Mouse (Mus musculus) heart, adult 11 months (tissue): ENCODE results near the gene Kcna2.
A peak's percentile ranks its signal among the peaks of the same experiment; 100 is the strongest.

Experiments
- DNase-seq: peaks from one replicate; pipeline ENCODE4 v3.0.0; 2022

Gene Kcna2

DNA sequence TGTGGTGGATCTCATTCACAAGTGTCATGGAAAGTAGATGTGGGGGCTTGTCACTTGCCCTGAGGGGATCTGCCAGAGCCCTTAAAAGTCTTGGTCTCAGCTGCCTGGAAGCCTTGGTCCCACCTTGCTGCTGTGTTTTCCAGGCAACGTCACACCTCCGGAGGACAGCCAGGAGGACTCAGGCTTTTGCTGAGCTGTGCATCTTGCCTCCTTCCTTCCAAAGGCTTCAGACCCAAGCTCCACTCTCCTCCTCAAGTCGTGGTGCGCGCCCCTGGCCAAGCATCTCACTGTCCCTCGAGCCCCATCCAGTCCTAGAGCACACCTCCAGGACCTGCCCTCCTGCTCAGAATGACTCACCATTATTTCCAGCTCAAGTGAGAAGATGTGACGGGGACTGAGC, 2.1 kb downstream of the Kcna2 start:
- no peak for DNase-seq

DNA sequence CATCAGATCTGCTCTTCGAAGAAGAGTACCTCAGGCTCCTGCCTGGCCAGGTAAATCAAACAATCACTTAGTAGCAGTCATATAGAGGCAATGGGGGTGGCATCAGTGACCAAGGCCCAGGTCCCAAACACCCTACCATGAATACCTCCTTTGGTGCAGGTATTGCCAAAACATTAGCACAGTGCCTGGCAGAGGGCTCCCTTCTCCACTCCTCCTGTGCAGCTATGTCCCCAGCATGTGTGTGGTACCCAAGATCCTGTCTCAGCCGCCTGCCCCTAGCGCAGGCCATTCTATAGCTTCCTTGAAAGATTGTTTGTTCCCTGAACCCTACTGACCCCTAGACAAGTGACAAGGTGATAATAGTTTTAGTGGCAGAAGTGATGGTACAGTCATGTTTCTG, 2.5 kb downstream of the Kcna2 start:
- no peak for DNase-seq

DNA sequence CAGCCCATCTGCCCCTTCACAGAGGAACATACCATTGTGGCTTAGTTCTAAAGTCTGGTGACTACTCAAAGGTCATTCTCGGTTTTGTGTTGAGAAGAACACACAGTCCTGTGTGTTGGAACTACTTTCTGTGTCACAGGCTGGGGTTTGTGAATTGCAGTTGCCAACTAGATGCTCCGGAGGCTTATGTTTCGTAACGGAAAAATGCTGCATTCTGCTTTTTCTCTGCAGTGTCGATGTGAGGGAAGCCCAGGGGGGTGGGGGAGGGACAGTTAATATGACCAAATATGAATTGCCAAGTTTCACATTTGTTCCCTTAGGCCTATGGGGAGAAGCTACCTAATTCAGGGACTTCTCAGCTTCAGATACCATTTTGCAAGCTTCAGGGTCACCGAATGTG, 5.0 kb downstream of the Kcna2 start:
- peak; percentile 91 for DNase-seq

DNA sequence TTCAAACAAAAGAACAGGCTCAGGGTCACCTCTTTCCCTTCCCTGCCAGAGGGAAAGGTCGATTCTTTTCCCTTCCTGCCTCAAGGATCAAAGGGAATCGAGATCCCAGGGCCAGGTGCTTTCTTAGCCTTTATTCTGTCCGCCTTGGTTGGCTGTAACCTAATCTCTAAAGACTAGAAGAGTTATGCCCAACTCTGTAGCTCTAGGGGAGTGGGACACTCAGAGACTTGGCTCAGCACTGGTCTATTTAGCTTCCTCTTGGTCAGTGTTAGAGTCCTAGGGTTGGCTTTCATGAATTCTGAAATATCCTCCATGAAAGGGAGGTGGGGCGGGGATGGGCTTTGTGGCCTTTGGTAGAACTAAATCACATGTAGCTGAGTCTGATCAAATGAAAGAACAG, 11.6 kb downstream of the Kcna2 start:
- DNase-seq = no peak

DNA sequence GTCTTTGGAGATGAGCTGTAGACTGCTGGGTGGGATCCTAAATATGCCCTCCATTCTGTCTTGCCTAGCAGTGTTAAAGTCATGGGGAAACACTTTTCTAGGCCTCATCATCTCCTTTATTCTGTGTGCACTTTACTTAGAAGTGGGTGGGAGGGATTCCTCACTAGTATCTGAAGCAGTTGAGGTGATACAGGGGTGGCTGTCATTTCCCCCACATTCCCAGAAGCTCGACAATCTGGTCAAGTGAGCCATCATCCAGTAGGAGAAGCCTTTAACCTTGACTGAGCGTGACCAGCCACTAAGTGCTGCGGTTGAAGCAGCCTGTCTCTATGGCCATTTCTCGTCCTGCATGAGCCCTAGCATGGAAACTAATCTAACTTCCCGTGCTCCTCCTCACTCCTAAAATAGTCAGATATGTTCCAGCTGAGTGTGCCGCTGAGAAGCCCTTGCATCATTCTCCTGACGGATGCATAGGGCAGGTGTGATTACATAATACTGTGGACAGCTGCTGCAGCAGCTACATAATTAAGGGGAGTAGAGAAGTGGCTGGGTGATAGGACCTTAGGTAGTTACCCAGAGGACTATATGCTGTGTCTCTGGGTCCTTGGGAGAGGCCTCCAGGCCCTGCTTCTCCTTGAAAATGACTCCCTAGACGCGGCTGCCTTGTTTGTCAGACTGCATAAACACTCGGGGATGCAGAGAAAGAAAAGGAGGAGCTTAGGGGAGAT, 12.2 kb downstream of the Kcna2 start:
- no peak for DNase-seq

DNA sequence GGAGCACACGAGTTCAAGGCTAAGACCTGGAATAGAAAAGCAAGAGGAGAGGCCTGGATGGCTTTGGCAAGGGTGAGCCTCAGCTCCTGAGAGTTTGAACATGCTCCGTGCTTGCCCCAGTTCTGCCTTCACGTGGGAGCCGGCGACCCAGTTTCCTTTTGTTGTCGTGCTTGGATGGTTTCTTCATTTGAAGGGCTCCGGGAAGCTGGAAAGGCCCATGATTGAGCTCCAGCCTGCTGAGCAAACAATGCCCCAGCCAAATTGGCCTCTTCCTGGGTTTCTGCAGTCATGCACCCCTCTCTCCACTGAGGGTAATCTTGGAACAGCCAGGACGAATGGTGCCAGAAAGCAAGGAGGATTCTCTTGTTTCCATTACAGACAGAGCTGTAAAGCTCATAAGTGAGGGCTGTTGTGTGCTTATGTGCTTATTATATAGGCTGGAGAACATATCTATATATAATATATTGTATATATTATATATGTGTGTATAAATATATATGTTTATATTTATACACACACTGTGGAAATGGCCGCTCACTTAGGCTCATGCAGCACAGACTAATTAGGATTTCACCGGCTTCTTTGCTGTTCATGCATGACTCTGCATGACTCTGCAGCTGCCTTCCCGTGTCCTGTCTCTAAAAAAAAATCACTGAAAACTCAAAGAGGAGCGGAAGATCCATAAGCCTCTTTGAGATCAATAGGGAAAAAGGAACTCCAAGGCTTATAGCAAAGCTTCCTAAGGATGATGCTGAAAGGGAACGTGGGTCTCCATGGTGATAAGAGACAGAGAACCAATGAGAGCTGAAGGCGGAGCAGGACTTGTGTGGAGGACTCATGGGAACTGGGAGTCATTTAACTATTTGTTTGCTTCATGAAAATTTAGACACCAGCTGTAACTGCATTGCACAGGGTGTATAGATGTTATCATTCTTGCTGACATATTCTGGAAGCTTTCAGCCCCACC, 13.1 kb downstream of the Kcna2 start:
- peak; percentile 95 for DNase-seq

DNA sequence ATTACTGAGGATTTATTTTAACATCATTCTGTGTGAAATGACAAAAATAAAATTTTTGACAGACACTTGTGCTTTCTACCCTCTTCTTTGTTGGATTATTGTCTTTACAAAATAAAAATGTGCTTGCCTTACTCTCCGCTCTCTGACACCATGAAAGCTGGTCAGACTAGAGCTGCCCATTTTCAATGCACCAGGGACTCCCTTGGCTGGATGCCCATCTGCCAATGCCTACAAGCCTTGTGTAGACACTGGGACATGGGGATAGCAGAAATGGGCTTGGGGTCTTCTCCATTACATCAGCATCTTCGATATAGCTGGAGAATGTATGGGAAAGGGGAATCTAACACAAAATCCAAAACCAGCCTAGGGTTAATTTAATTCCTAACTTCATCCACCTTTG, 14.0 kb downstream of the Kcna2 start:
- DNase-seq = no peak

DNA sequence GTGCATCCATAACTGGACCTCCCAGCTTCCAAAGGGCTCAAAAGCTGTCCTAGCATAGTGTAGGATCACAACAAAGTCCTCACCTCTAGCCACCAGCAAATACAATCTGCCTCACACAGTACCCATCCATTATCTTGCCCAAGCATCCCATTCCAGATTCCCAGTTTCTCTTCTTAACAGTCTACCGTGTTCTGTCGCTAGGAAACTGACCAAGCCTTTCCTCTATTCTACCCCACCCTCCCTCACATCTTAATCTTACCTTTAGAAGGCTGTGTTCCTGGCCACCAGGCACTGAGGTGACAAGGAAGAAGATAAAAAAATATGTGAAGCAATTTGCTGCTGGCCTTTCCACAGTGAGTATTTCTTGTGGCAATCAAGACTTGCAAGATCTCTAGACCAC, 14.8 kb downstream of the Kcna2 start:
- peak; percentile 56 for DNase-seq

DNA sequence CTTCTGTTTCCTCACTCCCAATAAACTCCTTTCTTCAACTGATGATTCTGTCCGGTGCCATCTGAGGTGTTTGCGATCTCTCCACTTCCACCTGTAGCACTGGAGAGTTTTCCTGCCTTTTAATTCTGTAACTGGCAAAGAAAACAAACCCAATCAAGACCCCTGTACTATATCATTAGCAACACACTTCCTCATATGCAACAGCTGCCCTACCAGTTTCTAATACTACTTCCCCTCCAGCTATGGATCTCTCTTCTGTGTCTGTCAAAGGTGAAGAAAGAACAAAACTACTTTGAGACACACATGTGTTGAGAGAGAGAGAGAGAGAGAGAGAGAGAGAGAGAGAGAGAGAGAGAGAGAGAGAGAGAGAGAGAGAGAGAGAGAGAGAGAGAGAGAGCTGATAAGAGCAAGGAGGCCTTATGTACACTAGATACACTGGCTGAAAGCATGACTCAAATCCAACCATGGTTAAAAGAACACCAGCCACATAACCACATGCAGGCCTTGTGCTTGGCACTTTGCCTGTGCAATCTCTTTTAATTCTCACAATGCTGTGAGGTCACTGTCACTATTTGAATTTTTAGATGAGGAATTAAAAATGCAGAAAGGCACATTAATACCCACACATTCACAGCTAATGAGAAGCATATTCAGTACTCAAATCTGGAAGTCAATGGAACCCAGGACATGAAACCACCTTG, 19.1 kb downstream of the Kcna2 start:
- peak; percentile 21 for DNase-seq

DNA sequence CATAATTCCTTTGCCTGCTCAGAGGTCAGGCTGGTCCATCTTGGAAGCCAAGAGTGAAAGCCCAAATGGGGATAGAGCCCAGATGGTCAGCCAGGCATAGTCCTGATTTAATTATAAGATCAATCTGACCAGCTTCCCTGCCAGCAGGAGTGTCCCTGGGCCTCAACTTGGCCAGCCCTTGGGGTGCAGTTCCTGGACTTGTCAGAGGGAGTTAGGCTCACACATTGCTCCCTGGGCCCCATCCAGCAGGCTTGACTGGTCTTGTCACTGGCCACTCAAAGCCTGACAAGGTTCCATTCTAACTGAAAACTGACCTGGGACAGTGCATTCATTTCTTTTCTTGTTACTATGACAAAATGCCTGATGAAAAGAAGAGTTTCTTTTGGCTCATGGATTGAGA, 21.4 kb downstream of the Kcna2 start:
- DNase-seq = peak; percentile 76

DNA sequence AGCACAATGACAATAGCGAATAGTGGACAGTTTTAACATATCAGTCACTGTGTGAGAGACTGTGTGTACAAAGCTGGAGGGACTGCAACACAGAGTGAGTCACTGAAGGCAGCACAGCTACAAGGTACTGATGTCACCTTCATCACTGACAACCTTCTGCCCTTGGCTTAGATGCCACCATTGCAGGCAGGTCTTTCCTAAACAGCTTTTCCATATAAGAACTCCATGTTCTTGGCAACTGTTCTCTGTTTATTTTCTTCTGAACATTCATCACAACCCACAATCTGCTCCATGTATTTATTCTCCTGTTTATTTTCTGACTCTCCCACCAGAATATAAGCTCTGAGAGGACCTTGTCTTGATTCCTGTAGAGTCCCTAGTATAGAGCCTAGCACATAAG, 26.7 kb downstream of the Kcna2 start:
- peak; percentile 80 for DNase-seq

DNA sequence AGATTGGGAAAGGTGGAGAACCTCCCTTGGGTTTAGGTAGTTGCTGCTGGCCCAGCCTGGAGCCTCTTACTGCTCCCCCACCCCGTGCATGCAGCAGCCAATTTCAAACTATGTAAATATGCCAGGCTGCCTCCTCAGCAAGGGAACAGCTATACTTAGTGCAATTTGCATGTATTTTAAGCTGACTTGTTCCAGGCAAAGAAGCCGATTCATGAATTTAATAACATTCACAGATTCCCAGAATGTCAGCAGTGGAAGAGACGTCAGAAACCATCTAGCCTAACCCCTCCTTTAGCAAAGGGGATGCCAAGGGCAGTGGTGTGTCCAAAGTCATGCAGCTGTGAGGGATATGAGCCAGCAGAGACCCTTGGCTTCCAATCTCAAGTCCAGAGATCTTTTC, 27.5 kb downstream of the Kcna2 start:
- DNase-seq = peak; percentile 78

DNA sequence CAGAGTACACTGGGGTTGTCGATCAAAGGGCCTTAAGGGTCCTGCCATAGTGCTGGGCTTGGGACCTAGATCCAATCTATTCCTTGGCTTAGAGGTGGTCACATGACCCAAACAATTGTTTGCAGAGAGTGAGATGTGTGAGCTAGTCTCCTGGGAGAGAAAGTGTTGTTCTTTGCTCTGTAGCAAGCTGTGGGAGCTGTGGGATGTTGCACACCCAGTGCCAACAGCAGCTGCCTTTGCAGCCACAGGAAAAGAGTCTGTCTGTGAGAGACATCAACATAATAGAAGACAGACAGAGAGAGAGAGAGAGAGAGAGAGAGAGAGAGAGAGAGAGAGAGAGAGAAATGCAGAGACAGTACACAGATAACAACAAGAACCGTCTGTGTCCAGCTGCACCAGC, 28.3 kb downstream of the Kcna2 start:
- DNase-seq = peak; percentile 42

DNA sequence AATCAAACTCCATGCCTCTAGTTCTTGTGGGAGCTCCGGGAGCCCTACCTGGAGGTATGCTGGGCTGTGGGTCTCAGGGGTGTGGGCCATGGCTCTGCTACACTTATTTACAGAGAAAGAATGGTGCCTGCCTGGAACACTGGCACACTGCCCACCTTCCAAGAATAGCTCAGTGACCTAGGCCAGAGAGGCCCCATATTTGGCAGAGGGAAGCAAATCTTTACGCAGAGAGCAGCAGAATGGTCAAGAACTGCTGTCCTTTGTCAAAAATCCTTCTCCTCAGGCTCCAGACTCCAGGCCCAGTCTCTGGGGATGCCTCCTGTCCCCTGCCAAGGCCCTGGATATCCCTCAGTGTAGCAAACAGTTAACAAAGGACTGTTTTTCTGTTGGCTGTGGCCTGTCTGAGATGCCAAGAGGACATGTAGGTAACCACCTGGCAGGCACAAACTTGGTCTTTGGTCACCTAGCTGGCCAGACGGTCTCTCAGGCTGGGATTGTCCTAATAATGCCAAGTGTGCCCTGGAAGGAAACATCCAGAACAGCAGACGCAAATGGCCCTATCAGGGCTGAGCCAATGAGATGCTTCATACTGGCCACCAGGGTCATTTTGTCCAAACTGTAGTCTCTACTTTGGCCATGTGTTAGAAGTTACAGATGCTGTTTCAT, 29.8 kb downstream of the Kcna2 start:
- DNase-seq = peak; percentile 95

DNA sequence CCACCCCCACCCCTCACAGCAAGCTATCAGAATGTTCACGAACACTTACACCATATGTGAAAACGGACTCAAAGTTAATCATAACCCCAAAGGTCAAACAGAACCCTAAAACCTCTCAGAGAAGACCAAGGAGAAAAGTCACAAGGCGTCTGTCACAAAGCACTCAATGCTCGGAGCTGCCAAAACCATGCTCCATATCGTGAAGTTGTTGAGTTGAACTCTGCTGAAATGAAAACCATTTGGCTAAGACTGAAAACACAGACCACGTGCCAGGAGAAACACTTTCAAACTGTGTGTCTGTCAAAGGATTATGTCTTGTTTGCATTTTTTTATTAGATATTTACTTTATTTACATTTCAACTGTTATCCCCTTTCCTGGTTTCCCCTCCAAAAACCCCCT, 30.9 kb downstream of the Kcna2 start:
- peak; percentile 42 for DNase-seq

DNA sequence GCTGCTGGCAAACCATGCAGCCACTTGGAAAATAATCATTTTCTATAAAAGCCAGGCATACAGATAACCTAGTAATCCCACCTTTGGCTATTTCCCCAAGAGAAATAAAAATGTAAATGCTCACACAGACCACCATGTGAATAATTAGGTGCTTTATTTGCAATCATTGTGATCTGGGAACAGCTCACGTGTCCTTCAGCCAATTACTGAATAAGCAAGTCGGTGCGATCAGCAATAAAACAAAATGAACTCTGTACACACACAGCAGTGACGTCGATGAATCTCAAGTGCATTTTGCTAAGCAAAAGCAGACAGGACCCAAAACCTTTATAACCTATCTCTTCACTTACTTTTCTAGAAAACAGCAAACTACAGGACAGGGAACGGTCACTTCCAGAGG, 31.7 kb downstream of the Kcna2 start:
- peak; percentile 39 for DNase-seq

DNA sequence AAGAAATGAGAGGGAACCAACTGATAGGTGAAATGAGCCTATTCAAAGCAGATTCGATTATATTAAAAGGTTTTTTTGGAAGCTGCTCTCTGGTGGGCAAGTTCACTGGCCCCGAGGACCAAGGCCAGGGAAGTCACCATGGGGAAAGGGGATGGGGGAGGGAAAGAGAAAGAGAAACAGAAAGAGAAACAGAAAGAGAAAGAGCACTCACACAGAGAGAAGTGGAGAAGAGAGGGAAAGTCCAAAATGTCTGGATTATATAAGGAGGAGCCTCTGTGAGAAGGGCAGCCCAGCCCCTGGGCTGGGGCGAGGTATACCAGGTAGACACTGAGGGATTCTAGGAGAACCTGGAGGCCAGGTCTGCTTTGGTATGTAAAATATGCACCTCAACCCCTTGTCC, 33.5 kb downstream of the Kcna2 start:
- DNase-seq = peak; percentile 42

DNA sequence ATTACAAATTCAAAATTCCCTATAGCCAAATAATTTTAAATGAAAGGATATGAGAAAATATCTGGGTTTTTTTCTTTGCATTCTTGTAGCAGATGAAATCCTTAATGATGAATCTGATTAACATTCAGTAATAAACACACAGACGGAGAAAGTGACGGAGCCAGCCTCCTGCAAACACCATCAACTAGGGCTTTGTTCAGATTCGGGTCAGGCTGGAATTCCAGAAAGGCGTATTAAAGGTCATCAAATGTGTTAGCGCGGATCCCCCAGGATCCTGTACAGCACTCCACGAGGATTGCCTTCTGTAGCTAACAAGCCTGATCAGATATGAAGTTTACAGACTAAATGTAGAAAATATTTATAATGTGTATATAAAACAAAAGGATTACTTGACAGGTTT, 46.2 kb downstream of the Kcna2 start:
- peak; percentile 57 for DNase-seq

DNA sequence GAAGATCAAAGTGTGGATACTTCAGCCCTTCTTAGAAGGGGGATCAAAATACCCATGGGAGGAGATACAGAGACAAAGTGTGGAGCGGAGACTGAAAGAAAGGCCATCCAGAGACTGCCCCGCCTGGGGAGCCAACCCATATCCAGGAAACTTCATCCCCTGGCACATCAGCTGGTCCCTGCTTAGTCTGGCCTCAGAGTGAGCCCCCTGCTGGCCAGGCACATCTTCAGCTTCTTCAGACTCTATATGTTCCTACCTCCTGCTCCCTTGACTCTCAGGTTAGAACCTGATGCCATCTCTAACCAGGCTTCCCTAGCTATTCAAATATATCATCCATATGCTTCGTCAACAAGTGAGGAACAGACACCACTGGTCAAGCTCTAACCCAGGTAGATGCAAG, 48.1 kb downstream of the Kcna2 start:
- peak; percentile 86 for DNase-seq

DNA sequence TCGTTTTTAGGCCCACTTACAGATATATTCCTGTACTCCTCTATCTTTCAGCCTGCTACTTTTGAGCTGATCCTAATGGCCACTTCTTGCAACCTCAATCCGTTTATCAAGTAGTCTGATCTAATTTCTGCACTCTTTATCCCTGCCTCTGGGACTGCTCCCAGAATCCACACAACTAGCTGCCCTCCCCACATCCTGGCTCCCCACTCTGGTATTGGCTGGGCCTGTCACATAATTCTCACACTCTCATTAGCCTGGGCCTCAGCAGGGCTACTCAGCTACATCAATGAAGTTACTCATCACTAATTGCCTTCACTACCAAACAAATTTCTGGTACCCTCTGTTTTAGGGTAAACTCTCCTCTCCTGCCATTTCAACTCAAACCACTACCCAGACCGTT, 49.5 kb downstream of the Kcna2 start:
- peak; percentile 66 for DNase-seq

DNA sequence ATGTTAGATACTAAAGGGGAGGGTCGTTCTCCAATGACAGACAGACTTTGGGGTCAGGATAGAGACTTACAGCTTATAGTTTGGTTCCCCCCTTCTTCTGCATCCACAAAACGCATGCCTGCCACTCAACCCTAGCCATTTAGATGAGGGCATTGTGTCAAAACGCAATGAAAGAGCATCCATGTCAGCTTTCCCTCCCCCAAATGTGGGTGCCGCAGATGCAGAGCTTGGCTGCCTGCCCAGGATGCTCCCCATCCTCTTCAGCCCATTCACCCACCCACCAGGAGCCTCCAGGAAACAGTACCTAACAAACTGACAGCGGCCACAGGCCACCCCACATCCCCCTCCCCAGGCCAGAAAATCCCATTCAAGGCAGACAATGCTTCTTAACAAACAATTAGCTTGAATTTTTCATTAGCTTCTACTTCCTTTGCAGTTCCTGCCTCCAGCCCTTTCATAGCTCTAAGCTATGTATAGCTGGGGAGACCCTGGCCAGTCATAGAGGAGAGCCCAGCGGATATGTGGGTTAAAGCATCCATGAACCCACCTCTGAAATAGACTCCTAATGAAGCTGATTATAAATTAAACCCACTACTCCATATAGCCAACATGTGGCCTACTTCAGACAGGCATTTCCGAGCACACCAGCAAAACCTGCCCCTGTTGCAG, 50.1 kb downstream of the Kcna2 start:
- DNase-seq = peak; percentile 34
